Mouse (Mus musculus) stomach, postnatal 0 days (tissue): ENCODE results near the gene Dlgap1.

Experiments used
- CTCF ChIP-seq: IDR thresholded peaks from 2 replicates; pipeline ENCODE4 v1.5.1; 2016; ENCODE audit warnings: antibody characterized with exemption, low read depth, mild to moderate bottlenecking, moderate library complexity
- EP300 ChIP-seq: optimal IDR thresholded peaks from 2 replicates; pipeline ENCODE3; 2016; ENCODE audit warnings: antibody characterized with exemption

- no peak for TF ChIP-seq EP300
- peak; percentile 1; the same call in 1 of the 2 replicates for TF ChIP-seq CTCF
Observed at GRCm38 (mm10) chr17:70848511-70849398, 879.9 kb downstream of the Dlgap1 start.
